Mouse (Mus musculus) skeletal muscle tissue, adult 2 months (tissue): ENCODE data around the gene Fbxw7.
"Not testable (repeated sequence)": the region's sequence is repeated elsewhere in the genome, so short reads cannot be mapped to it uniquely, and the experiment has no call there.

Experiments
- DNase-seq: peaks from one replicate; pipeline ENCODE4 v3.0.0-alpha.2; 2012; ENCODE audit warnings: low read depth, low spot score

Gene Fbxw7

DNA sequence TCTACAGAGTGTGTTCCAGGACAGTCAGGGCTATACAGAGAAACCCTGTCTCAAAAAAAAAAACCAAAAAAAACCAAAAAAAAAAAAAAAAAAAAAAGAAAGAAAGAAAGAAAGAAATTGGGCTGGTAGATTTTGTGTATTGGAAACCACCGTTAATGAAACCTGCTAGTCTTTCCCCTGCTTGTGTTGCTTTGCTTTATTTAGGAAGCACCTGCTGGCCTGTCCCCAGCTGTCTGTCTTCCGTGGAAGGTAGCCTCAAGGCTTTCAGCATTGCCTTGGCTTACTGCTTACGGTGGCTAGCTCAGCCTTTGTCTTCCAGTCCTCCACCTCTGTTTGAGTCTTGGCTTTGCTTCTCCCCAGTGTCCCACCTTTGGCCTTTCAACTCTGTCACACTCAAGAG, 11.9 kb downstream of the Fbxw7 start:
- DNase-seq, result no peak

DNA sequence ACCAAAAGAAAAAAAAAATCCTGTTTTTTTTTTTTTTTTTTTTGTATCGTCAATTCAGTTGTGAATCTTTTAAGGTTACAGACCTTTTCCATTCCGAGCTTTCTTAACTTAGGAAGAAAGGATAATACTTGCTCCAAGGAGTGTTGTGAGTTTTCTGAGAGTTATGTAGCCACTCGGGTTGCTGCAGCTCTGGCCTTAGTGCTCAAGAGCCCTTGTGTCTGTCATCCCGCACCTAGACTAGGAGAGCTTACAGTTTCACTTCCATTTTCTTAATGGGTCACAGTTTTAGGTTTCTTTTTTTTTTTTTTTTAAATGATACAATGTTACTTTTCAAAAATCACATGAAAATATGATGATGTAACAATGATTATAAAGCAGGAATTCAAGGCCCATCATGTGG, 12.5 kb downstream of the Fbxw7 start:
- no peak for DNase-seq

DNA sequence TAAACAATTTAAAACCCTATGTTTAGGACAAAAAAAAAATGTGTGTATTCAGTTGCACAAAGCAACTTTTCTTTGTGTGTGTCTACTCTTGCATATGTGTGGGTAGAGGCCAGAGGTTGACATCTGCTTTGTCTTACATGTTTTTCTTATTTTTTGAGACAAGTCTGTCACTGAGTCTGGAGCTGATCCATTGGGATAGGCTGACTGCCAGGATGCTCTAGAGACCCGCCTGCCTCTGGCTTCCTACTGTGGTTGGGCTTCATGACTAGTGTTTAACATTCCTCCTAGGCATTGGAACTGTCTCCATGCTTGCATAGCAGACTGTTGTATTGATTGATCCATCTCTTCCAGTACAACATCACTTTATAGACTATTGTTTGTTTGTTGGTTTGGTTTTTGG, 14.3 kb downstream of the Fbxw7 start:
- no peak for DNase-seq

DNA sequence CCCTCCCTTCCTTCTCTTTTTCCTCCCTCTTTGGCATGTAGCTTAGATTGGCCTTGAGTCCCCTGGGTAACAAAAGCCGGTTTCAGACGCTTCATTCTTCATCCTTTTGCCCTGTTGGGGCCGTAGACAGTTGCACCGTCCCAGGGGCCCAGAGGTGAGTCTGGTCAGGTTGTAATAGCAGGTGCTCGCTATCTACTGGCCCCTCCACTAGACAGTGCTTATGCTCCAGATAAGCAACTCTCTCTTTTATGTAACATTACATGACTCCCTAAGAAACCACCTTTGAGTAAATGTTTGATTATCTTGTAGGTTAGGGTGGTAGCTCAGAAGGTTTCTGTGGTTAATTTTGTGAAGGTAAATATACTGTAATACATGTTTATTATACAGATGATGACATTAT, 21.0 kb downstream of the Fbxw7 start:
- DNase-seq, result no peak

DNA sequence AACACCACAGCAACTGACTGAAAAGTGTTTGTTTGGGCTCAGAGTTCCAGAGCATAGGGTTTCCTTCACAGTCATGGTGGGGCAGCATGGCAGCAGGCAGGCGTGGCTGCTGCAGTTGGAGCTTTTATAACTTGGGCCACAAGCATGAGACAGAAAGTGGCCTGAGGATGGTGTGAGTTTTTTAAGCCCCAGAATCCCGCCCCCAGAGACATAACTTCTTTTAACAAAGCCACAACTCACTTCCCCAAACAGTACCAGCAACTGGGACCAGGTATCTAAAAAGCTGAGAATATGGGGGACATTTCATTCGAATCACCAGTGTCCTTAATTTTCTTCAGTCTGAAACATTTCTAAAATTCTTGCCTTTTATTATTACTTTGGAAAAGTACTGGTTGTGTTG, 22.9 kb downstream of the Fbxw7 start:
- DNase-seq, result no peak

DNA sequence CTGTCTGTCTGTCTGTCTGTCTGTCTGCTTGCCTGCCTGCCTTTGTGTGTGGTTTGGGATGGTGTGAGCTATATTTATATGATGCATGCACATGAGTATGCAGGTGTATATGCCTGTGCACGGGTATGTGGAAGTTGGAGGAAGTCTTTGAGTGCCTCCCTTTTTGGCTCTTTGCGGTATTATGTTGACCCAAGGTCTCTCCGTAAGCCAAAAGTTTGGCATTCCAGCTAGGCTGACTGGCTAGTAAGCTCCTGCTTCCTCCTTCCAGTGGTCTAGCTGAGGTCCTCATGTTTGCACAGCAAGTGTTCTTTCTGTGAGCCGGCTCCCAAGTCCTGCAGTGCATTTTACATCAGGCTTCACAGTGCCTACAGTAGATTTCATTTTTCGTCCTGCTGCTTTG, 24.4 kb downstream of the Fbxw7 start:
- no peak for DNase-seq

DNA sequence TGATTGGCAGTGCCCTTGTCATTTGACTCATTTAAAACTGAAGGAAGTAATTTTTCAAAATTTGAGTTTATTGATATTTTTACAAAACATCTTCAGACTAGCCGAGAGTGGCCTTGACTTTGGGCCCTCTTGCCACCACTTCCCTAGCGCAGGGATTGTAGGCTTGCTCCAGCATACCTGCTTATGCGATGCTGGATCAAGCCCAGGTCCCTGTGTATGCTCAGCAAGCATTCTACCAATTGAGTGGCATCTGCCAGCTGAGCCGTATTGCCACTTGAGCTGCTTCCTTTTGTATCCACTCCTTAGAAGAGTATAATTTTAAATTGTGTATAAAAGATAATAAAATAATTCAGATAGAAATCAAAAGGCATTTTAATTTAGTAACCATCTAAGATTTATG, 26.2 kb downstream of the Fbxw7 start:
- DNase-seq, result no peak

DNA sequence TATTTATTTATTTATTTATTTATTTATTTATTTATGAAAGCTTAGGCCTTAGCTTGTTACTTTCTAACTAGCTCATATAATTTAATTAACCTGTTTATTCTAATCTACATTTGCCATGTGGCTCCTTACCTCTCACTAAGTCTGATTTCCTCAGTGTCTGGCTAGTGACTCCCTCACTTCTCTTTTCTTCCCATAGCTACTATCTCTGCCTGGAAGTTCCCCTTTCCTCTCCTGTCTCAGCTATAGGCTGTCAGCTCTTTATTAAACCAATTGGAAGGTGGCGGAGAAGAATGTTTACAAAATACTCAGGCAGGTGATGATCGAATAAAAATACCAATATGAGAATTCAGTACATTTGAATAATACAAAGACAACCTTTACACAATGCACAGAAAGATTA, 27.7 kb downstream of the Fbxw7 start:
- DNase-seq, result no peak

DNA sequence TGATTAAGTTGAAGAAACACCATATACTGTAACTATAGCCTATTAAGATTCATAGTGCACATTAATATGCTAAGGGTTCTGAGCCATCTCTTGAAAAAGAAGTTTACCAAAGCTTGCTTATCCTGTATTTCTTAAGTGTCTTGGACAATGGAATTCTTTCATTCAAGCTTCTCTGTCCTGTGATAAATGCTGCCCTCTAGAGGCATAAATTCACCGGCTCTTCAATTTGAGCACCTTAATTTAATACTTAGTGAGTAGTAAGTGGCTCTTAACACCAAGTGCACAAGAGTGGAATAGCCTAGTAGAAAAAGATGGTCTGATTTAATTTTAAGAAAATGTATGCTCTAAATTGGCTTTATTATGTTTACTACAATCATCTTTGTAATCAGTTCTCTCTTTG, 28.5 kb downstream of the Fbxw7 start:
- DNase-seq, result peak; percentile 33

DNA sequence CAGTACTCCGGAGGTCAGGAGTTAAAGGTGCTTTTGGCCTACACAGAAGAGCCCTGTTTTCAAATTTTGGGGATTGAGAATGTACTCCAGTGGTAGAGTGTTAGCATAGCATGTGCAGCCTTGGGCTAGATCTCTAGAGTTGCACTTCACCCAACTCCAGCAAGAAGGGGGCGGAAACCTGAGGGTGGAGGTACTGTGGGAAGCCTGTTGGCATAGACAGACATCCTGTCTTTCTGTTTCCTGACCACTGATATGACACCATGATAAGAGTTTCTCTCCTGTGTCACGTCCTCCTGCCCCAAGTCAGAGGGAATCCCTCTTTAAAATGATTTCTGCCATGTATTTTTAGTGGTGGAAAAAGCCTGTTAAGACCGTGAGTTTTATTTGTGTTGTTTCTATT, 33.7 kb downstream of the Fbxw7 start:
- no peak for DNase-seq

DNA sequence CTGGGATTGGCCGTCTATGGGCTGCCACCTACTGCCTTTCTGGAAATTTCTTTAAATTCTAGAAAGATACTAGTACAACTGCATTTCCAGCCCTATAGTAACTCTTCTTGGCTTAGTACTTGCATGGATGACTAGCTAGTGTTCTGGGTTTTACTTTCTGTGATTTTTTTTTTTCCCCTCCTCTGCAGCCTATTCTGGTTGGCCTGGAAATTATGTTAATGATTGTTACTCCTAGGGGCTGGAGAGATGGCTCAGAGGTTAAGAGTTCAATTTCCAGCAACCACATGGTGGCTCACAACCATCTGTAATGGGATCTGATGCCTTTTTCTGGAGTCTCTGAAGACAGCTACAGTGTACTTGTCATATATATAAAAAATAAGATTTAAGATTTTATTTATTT, 35.4 kb downstream of the Fbxw7 start:
- no peak for DNase-seq

DNA sequence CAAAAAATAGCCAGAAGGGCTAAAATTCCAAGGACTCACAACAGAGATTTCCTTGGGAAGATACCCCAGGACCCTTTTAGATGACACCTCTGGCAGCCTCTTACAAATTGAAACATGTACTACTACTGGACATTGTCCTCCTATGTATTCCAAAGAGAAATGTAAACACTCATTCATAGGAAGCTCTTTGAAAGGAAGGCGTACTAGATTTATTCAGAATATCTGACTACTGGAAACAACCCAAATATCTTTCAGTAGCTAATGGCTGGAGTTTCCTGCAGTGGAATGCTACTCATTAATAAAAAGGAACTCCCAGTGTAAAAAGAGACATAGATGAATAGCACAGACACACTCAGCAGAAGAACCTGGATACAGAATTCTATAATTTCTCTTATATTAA, 36.7 kb downstream of the Fbxw7 start:
- no peak for DNase-seq

DNA sequence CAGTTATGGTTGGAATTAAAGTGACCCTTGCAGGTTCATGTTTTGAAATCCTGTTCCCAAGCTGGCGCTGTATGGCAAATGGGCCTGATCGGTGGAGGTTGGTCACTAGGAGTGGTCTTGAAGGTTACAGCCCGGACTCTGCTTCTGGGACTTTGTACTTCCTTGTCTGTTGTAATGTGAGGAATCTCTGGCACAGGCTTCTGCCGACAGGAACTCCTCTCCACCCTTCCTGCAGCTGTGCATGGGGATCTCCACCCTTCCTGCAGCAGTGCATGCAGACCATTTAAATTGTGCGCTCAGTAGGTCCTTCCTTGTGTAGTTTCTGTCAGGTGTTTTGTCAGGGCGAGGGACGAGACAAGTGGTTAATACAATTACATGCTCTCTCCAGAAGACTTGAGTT, 37.8 kb downstream of the Fbxw7 start:
- peak; percentile 55 for DNase-seq

DNA sequence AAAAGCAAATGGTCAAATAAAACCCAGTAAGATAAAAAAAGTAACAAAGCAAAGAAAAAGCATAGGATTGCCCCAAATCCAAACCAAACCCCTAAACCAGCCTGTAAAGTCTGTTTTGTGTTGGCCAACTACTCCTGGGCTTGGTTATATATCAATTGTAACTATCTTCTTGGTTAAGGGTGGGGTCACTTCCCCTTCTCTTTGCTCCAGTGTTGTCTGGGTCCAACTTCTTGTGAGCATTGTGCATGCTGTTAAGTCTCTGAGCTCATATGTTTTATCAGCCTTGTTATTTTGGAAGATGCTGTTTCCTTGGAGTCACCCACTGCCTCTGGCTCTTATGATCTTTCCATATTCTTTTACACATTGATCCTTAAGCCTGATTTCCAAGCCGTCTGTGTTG, 39.4 kb downstream of the Fbxw7 start:
- DNase-seq, result no peak

DNA sequence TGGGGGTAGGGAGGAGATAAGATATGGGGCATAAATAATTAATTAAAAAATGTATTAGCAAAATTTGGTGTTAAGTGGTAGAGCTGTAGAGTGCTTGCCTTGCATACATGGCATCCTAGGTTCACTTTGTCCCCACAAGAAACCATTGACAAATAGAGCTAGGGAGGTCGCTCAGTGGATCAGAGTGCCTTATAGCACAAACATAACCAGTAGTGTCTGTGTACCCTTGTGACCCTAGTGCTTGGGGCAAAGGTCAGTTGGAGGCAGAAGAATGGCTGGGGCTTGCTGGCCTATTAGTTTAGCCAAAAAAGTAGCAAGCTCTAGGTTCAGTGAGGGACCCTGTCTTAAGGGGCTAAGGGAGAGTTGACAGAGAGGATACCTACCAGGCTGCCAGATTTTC, 45.6 kb downstream of the Fbxw7 start:
- DNase-seq, result no peak

DNA sequence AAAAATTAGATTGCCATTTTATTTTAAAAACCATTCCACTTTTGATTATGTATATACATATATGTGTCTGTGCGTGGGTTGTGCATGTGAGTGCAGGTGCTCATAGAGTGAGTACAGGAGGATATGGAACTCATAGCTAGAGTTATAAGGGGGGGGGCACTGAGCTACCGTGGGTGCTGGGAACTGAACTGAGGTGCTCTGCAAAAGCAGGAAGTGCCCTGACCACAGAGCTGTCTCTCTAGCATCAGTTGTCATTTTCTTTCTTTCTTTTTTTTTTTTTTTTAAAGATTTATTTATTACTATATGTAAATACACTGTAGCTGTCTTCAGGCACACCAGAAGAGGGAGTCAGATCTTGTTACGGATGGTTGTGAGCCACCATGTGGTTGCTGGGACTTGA, 46.7 kb downstream of the Fbxw7 start:
- DNase-seq, result not testable (repeated sequence)

DNA sequence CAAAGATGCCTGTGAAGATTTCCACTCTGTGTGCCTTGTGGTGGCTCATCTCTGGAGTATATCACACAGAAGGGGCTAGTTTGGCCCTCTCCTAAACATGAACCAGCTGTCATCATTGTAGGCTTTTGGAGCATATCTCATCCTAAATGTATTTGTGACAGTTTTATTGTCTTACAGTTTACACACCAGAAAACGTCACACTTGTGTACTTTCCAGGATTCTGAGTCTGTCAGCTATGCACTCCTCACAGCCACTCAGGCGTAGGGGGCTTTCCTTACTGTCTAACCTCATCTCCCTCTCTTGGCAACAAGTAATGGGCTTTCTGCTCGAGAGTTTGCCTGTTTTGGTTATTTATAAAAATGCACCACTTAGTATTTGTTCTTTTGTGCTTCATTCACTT, 50.6 kb downstream of the Fbxw7 start:
- no peak for DNase-seq

DNA sequence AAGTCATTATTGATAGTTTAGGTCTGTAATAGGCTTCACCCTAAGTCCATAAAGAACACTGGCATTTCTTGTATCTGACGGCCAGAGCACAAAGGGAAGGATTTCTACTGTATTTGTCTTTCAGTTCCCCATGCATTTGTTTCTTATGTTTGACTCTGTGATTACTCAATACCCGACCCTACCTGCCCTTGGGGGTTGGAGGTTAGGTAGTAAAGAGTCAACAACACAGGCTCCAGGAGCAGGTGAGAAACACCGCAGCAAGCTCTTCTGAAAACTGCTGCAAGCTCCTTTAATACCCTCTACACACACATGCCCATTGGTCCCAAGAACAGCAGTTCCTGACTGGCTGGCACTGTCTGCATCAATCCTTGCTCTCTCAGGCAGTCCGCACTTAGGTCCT, 51.8 kb downstream of the Fbxw7 start:
- no peak for DNase-seq

DNA sequence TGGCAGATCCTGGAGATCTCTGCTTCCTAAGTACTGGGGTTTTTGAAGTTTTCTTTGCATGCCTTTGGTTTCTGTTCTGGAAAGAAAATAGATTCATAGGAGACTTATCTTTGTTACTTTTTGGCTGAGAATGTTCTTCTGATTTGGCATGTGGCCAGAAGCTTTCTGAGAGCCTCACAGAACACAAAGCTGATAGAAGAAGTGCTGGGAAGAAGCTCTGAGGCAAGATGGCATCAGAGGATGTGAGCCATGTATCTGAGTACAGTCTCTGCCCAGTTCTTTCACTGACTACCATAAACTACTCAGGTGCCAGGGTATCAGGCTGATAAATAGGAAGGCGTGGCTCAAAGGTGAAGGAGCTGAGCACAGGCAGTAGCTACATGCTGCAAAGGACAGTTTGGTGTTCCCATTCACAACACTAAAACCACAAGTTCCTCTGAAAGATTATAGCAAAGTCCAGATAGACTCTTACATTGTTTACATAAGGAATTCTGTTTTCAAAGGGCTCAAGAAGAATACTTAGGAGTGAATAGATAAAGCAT, 52.4 kb downstream of the Fbxw7 start:
- no peak for DNase-seq

DNA sequence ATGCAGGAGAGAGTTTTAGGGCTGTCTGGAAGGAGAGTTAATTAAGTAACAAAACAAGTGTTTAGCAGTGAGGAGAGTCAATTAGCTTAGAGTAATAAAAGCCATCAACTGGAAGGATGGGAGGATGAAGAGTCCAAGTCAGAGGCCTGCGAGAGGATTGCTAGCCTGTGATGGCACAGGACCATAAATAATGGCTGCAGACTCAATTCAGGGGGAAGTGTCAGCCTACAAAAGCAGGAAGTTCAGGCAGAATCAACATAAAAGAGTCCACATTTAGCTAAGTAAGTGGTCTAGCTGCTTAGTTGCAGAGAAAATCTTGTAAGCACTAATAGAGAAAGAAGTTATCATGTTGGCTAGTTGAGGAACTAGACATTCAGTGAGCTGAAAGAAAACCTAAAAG, 52.9 kb downstream of the Fbxw7 start:
- DNase-seq, result no peak

DNA sequence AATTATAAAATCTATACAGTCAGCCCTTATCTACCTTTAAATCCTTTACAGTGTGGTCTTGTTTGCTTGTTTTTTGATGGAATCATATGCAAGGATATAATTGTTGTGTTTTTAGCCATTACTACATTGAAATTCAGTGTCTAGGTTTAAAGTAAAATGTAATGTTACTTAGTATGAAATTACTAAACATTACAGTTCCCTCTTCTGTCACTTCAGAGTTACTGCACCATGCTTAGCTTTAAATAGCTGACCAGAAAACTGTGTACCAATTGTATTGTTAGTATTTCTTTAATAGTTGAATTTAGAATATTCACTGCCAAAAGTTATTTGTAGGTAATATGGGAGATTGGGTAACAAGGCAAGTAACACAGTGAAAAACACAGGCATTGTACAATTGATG, 55.1 kb downstream of the Fbxw7 start:
- DNase-seq, result no peak

DNA sequence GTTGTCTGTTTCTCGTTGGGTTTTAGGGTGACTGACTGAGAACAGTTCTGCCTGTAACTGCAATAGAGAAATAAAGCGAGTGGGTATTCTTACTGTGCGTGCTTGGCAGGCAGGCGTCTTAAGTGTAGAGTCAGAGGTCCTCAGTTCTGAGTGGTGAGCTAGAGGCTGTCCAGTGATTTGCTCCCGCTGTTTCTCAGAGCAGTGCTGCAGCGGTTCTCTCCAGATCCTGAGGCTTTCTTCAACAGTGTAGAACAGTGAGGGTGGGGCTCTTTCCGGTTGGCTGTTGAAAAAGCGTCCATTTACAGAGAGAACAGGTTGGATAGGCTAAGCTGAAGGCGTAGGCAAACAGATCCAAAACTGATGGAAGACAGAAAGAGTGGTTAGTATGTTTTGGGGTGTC, 60.2 kb downstream of the Fbxw7 start:
- DNase-seq, result no peak

DNA sequence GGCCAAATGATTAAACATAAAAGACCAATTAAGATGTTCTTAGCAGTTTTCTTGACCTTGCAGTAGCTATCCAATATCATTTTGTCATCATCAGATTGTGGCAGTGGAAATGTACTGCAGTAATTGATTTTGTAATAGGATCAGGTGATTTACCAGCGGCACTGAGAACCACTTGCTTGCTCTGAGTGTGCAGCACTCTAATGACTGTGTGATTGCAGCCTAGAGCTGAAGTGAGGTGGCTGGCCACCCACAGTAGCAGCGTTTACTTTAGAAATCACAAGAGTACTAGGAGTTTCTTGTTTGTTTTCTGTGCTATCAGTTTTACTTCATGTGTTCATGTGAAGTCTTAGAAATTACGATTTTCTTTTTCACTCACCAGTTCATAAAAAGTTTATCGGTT, 61.1 kb downstream of the Fbxw7 start:
- no peak for DNase-seq

DNA sequence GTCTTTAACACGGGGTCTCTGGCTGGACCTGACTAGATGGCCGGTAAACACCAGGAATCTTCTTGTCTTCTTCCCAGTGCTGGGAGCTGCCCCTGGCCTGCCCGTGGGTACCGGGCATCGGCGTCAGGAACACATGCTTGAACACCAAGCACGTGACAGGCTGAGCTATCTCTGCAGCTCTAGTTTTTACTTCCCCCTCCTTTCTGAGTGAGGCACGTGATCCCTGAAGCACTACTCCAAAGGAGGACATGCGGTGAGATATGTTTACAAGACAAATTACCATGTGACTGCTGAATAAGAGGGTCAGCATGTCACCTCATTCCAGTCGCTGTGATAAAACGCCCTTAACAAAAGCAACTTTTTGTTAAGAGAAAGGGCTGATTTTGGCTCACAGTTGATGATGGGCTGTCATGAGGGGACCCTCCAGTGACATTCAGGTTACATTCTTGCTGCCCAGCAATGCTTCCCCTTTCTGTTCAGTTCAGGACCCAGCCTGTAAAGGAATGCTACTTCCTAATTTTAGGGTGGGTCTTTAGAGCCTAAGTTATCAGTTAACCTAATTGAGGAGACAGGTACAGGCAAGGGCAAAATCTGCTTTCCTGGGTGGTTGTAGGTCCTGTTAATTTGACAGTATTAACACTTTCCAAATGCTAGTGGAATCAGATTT, 68.9 kb downstream of the Fbxw7 start:
- peak; percentile 20 for DNase-seq
